Mouse (Mus musculus): ENCODE results near the gene Brd1.

GRCm38 (mm10) chr15:88750677-88751563, 16.9 kb upstream of the Brd1 start:
- no peak for TF ChIP-seq GATA1 (IDR thresholded peaks at IDR 0.05; ENCODE audit: low read length)
- TF ChIP-seq TAL1 (IDR thresholded peaks at IDR 0.05; ENCODE audit: low read length): no peak
